Mouse (Mus musculus): ENCODE measurements at regions not wholly inside any gene's neighbourhood (a gene's known extent, or its start where the extent isn't known, plus 50 kb on each side); places are given as distances from the start of the nearest gene placed in this dataset.

- TF ChIP-seq CTCF (conservative IDR thresholded peaks at IDR 0.05; ENCODE audit: insufficient read depth, insufficient read length, low read depth, low read length) = no peak
- no peak for TF ChIP-seq POLR2A (IDR thresholded peaks at IDR 0.05; ENCODE audit: low read depth, low read length)
Observed at GRCm38 (mm10) chr10:117557666-117558065, 71.6 kb upstream of the Cpm start.

Data from kidney, adult 2 months (tissue).